Mouse (Mus musculus): ENCODE measurements around the gene Zcchc4.

DNA sequence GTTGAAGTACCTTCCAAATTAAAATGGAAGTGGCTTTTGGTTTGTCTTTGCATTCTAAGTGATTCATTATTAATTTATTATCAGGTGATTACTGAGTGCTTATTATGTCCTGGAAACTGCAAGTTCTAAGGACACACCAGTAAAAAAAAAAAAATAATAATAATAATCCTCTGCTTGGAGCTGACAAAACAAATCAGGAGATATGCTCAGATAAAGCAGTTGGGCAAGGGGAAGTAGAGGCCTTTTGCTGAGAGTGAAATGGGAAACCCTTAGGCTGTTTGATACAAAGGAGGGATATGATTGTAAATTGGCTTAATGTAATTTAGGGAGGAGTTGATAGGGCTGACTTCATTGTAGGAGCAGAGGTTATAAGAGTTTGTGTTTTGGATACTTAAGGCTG lies 28.3 kb upstream of the Zcchc4 start:
- TF ChIP-seq EP300 (IDR thresholded peaks at IDR 0.05; ENCODE audit: low read length) (no peak), USF2 (conservative IDR thresholded peaks at IDR 0.05; ENCODE audit: low read depth, low read length) (no peak), ZKSCAN1 (IDR thresholded peaks at IDR 0.05; ENCODE audit: borderline replicate concordance, low read depth, low read length) (no peak), CTCF (conservative IDR thresholded peaks at IDR 0.05 in 1 of 2, IDR thresholded peaks at IDR 0.05 in 1 of 2; ENCODE audit: low read depth in 2 of 2, low read length in 2 of 2) (no peak), POLR2AphosphoS2 (IDR thresholded peaks at IDR 0.05; ENCODE audit: low read depth, low read length) (no peak), ELF1 (IDR thresholded peaks at IDR 0.05; ENCODE audit: low read depth, low read length) (no peak)
